Mouse (Mus musculus) testis, adult 2 months (tissue): ENCODE results near the gene Gm20388.

Experiments
- CTCF ChIP-seq: fragments of 200-500 bp; IDR thresholded peaks from 2 replicates; pipeline ENCODE4 v1.5.1; 2012; ENCODE audit warnings: low read depth, mild to moderate bottlenecking, inconsistent platforms, low read length, moderate library complexity; ENCODE audit not compliant: control insufficient read depth, insufficient read depth, insufficient replicate concordance
- POLR2A ChIP-seq: fragments of 200-500 bp; IDR thresholded peaks from 2 replicates; pipeline ENCODE4 v1.6.1; 2012; ENCODE audit warnings: low read depth, mild to moderate bottlenecking, inconsistent platforms, low read length, moderate library complexity; ENCODE audit not compliant: control insufficient read depth

- TF ChIP-seq CTCF: no peak
- no peak for TF ChIP-seq POLR2A
Measured at GRCm38 (mm10) chr8:122870377-122870863, 2959.8 kb downstream of the Gm20388 start.
